Mouse (Mus musculus) A20 (cell line): ENCODE measurements around the gene Hepacam.

Source experiments
- DNase-seq: peaks from one replicate; pipeline ENCODE4 v3.0.0-alpha.2; 2011; ENCODE audit warnings: low read depth, low spot score

Gene Hepacam

GRCm38 (mm10) chr9:37367301-37368080 is at the start of gene Hepacam:
TSS of gene Hepacam (plus strand) at chr9:37367351.
- DNase-seq = no peak

DNA sequence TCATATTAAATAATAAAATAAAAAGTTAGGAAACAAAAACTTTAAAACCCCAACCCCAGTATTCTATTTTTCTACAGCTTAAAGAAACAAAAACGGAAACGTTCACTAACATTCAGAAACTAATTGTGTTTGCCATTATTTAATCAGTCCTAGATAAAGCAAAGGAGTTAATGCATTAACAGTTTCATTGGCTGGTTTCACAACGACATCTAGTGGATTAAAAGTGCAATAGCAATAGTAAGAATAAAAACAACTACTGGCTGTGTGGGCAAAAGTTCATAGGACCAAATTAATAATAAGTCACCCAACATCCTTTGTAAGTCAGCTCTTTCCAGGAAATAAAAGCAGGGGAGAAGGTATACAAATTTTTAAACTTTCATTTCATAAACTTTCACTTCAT is 37.7 kb upstream of the Hepacam start:
- DNase-seq = peak; percentile 49

- DNase-seq = no peak
These were observed 21.7 kb upstream of the Hepacam start for GRCm38 (mm10) chr9:37345406-37345805.

GRCm38 (mm10) chr9:37347184-37347987 is 19.8 kb upstream of the Hepacam start:
- peak; percentile 59 for DNase-seq

DNA sequence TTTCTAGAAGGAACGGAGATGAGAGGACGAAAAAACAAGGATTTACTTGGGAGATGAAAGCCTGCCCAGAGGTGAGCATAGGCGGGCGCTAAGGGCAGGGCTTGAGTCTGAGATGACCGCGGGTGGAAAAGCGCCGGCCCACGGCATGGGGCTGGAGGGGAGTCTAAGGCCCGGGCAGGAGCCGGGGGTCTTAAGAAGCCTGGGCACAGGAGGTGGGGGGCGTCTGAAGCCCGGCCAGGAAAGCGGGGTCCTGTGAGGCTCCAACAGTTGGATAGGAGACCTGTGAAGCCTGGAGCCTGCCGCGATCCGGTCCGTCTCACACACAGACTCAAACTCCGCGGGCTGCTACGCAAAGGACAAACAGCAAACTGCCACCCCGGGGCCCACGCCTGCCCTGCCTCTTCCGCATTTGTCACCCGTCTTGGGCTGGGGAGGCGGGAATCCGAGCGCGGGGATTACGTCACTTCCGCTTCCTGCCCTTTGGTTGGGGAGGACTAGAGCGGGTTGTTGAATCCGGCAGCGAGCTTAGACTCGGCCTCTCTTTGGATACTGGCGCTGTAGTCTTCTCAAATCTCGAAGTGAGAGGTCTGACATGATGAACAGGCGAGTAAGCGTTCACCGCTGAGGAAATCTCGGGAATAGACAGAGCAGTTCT is 19.0 kb upstream of the Hepacam start, which contains the start of gene Ccdc15:
Gene Ccdc15, minus strand, starts transcription at position 445 of the 655 bp plus-strand sequence.
- peak; percentile 98 for DNase-seq

GRCm38 (mm10) chr9:37349050-37349449 is 18.1 kb upstream of the Hepacam start:
- no peak for DNase-seq

DNA sequence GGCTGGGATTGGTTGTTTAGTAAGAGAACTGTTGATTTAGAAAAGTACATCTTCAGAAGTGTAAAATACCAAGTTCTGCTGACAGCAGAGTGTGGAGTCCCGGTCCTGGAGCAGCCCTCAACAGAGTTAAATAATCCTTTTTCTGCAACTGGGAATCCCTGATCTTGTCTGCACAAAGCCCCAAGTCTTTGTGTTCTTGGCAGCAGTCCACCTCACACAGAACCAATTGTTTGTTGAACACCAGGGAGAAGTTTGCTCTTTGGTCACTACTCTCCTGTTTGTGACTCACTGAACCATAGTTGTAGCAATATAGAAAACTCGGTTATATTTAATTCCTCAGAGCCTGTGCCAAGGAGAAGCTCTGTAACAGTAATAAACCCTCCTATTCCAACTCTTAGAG is 15.9 kb upstream of the Hepacam start:
- DNase-seq = no peak

- no peak for DNase-seq
These were observed 12.7 kb upstream of the Hepacam start for GRCm38 (mm10) chr9:37354485-37354884.

DNA sequence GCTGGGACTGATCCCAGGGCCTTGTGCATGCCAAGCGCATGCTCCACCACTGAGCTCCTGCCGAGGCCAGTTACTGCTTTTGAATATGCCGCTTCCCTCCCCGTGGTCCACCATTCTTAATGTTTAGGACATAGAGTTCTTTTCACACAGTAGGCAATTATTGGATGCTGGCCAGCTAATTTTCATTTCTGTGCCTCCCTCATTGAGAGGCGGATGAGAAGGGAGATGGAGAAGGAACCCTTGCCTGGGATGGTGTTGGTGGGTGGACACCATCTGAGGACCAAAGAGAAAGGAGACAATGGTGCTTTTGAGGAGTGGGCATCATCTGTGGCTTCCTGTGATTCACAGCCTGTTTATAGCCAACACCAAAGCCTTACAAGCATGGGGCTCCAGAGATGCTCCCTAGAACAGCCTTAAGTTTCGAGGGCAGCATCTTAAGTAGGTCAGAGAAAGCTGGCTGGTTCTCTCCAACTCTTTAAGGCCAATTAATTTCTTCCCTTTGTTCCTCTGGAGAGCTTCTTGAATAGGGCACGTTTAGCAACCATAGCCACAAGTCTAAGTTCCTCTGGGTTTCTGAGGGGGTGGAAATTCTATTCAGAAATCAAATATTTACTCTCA is 8.3 kb upstream of the Hepacam start:
- DNase-seq = no peak

DNA sequence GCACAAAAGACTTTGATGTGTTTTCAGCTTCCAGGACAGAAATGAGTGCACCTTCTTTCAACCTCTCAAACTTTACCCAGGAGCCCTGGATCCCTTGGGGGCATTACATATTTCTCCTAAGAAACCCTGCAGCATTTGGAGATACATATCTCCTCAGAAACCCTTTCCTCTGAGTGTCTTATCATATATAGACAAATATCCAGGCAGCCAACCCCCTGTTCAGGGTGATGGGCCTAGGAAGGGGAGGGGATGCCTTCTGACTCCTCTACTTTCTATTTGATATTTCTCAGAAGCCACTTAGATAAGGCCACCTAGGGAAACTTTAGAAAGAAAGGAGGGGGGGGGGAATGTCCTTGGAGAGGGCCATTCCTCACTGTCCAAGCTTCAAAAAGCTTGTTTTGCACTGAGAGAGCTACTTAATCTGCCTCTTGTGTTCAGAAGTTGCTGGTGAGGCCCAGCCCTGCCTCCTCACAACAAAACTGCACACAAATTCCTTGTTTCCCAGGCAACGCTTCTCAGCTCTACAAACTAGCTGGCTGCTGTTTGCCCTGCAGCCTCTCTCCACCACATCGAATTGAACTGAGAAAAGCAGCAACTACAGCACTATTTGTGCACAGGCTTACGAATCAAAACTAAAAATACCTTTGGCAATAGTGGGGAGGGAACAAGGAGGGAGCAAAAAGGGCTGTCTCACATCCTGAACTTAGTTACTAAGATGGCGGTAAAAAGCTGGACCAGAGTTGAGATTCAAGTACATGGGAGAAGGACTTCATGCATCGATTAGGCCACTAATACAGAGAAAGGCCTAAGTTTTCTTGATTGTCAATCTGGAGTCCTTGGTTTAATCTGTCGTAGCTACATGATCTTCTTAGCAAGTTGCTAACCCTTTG is 7.6 kb upstream of the Hepacam start:
- DNase-seq = no peak

DNA sequence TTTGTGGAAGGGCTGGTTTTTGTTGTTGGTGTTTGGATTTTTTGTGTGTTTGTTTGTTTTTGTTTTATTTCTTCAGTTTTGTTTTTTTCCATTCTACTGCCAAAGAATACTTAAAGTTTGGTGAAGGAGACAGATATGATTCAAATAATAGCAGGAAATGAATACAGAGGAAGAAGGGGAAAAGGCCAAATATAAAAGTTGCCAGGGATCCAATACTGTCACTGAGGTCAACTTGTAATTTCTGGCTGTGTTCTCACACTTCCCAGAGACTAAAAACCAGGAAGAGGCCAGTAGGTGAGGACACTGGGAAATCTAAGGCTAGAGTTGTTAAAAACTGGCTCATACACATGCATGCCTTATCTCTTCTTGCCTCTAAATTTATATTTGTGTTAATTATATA is 5.1 kb upstream of the Hepacam start:
- no peak for DNase-seq

DNA sequence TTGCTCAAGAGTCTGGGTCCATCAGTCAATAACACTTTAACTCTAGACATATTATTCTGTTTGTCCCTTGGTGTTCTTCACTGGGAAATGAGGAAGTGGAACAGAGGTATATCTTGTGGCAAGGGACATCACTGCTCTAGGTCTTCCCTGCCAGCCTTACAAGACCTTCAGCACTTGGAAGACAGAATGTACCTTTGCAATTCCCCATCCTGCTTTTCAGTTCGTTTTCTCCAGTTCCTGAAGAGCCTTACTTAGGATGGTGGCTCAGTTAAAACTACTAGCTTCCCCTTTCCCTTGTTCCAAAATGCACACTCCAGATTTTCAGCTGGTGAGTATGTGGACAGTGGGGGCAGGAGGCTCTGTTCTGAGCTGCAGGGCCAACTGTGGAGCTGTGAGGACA is 4.3 kb upstream of the Hepacam start:
- peak; percentile 63 for DNase-seq

DNA sequence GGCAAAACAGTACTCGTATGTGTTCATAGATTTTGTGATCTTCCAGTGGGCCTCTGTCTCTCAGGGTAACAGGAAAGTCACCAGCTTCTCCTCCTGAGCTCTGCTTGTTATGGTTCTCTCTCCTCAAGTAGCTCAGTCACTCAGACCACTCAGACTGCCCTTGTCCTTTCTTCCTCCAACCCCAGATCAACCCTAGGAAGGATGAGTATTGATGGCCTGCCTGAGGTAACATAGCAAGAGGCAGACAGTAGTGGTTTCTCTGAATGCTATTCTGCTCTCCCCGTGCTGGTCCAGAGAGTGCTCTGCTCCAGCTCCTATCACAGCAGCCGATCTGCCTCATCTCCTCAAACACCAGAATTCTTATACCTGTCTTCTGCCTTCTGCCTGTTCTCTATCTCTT is 3.6 kb upstream of the Hepacam start:
- peak; percentile 56 for DNase-seq

GRCm38 (mm10) chr9:37364392-37364791 is 2.8 kb upstream of the Hepacam start:
- DNase-seq = peak; percentile 76

DNA sequence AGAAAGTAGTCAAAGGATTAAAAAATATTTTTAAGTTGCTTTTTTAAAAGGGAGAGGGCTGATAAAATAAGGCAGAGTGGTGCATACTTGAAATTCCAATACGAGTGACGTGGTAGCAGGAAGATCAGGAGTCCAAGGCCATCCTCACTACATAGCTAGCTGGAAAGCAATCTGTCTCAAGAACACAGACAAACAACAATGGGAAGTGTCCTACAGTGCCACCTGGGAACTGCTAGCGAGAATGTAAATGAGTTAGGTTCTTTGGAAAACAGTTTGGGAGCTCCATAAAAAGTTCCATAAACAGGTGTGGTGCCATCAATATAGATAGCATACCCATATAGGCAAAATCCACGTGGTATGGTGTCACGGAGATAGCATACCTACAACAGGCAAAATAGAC is 1.4 kb upstream of the Hepacam start:
- no peak for DNase-seq

DNA sequence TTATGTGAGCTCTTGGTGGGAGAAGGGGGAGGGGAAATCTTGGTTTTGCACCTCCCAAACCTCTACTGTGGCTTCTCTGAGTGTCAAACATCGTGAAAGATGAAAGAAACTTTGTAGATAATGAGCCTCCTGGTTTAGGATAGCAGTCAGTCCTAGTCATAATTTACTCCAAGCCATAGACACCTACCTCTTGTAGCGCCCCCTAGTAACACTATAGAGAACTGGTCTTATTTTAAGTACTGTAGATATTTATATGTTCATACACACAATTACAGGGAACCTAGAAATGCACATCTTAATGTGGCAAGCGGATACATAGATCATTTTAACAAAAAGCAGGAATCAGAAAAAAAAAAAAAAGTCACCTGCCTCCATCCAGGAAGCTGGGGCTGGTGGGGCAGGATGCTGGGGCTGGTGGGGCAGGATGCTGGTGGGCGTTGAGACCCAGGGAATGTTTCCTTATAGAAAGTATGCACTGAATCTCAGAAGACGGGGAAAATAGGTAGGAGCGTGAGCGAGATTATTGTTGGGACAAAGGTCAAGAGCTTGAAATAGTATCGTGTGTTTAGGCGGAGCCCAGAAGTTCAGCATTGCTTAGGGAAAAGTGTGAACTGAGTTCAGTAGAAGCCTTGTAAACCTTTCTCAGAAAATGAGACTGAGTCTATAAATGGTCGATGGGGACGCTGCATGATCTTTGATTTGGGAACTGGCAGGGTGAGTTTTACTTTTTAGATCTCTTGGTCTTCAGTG is 1.1 kb downstream of the Hepacam start:
- DNase-seq = no peak

- no peak for DNase-seq
These were observed 1.7 kb downstream of the Hepacam start for GRCm38 (mm10) chr9:37368860-37369259.

DNA sequence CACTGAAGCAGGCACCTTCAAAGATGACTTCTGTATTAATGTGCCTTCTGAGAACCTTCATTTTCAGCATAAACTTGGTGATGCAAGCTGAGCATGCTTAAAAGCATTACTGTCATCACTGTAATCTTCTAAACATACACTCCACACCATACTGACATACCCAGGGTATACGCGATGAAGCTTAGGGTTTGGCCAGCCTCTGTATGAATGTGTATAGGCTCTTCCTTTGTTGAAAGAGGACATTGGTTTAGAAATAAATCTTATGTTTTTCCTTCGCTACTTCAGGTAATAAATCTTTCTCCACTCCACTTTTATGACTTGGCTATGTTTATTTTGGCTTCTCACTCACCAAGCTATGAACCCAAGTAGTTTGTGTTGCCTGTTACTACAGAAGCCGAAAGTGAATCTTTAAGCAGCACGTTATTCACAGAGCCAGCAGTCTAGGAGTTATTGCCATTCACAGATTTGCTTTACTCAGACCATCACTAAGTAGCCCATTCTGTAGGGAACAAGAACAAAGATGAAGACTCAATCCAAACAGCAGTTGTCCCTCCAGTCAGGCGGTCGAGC is 4.2 kb downstream of the Hepacam start:
- no peak for DNase-seq

GRCm38 (mm10) chr9:37375718-37376117 is 8.6 kb downstream of the Hepacam start:
- DNase-seq = no peak

DNA sequence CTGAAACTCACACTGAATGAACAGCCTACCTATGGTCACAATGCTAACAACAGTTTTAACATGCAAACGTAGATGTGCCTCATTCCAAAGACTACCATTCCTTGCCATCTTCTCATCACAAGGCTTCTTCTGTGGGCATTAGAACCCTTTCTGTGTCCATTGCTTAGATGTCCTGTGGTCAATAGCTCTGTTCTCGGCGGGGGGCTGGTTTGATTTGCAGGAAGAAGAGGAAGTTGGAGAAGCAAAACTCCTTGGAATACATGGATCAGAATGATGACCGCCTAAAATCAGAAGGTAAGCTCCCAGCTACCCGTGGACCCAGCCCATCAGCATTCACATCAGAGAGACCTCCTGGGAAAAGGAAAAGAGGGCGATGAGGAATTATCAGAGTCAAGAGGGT is 16.0 kb downstream of the Hepacam start:
- no peak for DNase-seq
